Mouse (Mus musculus): ENCODE measurements around the gene Atp6v0c. TPM values are rescaled to one million over a fixed set of nuclear protein-coding genes. Genes with fewer than 3 reads are reported as not detected.
"Not testable (repeated sequence)": the region's sequence is repeated elsewhere in the genome, so short reads cannot be mapped to it uniquely, and the experiment has no call there.

Atp6v0c gene
- polyA plus RNA-seq, 1 experiment = 695 TPM

GRCm38 (mm10) chr17:24149421-24149820, 20.1 kb downstream of the Atp6v0c start:
- no peaks in the 10 kb centered on the region for H3K27me3 ChIP-seq (replicated peaks)
- H3K4me1 ChIP-seq = peaks cover 31% of the 10 kb centered on the region
- H3K4me3 ChIP-seq (replicated peaks) = no peak overlapping the region
- TF ChIP-seq GATA1 (IDR thresholded peaks at IDR 0.05; ENCODE audit: borderline replicate concordance, low read length) (no peak), FLI1 (IDR thresholded peaks at IDR 0.05; ENCODE audit: low read length) (no peak)
- no peaks in the 10 kb centered on the region for H3K9me3 ChIP-seq
- peaks cover 9% of the 10 kb centered on the region for H3K36me3 ChIP-seq (replicated peaks; ENCODE audit: low read length)

GRCm38 (mm10) chr17:24142897-24143296, 26.6 kb downstream of the Atp6v0c start:
- Histone ChIP-seq H3K4me3 (replicated peaks) (no peak overlapping the region), H3K9me3 (no peaks in the 10 kb centered on the region), H3K27me3 (replicated peaks) (no peaks in the 10 kb centered on the region), H3K36me3 (replicated peaks; ENCODE audit: low read length) (peaks cover 10% of the 10 kb centered on the region), H3K4me1 (peaks cover 45% of the 10 kb centered on the region)
- TF ChIP-seq GATA1 (IDR thresholded peaks at IDR 0.05; ENCODE audit: borderline replicate concordance, low read length) = no peak
- TF ChIP-seq FLI1 (IDR thresholded peaks at IDR 0.05; ENCODE audit: low read length) = no peak

GRCm38 (mm10) chr17:24141425-24141920, 28.0 kb downstream of the Atp6v0c start:
- no peak for TF ChIP-seq FLI1 (IDR thresholded peaks at IDR 0.05; ENCODE audit: low read length)
- no peak for TF ChIP-seq GATA1 (IDR thresholded peaks at IDR 0.05; ENCODE audit: borderline replicate concordance, low read length)
- H3K4me1 ChIP-seq = peaks cover 57% of the 10 kb centered on the region
- H3K27me3 ChIP-seq (replicated peaks) = no peaks in the 10 kb centered on the region
- H3K9me3 ChIP-seq = no peaks in the 10 kb centered on the region
- peaks cover 14% of the 10 kb centered on the region for H3K36me3 ChIP-seq (replicated peaks; ENCODE audit: low read length)
- peak overlapping the region; percentile 95 for H3K4me3 ChIP-seq (replicated peaks)

- peaks cover 14% of the 10 kb centered on the region for H3K36me3 ChIP-seq (replicated peaks; ENCODE audit: low read length)
- no peaks in the 10 kb centered on the region for H3K9me3 ChIP-seq
- H3K4me1 ChIP-seq = peaks cover 57% of the 10 kb centered on the region
- no peaks in the 10 kb centered on the region for H3K27me3 ChIP-seq (replicated peaks)
- TF ChIP-seq GATA1 (IDR thresholded peaks at IDR 0.05; ENCODE audit: borderline replicate concordance, low read length) (no peak), FLI1 (IDR thresholded peaks at IDR 0.05; ENCODE audit: low read length) (no peak)
- peak overlapping the region; percentile 95 for H3K4me3 ChIP-seq (replicated peaks)
These were observed 28.6 kb downstream of the Atp6v0c start for GRCm38 (mm10) chr17:24140845-24141424.

GRCm38 (mm10) chr17:24139968-24140367, 29.5 kb downstream of the Atp6v0c start:
- H3K4me3 ChIP-seq (replicated peaks) = peak overlapping the region; percentile 95
- H3K9me3 ChIP-seq = no peaks in the 10 kb centered on the region
- peaks cover 60% of the 10 kb centered on the region for H3K4me1 ChIP-seq
- H3K27me3 ChIP-seq (replicated peaks) = no peaks in the 10 kb centered on the region
- TF ChIP-seq GATA1 (IDR thresholded peaks at IDR 0.05; ENCODE audit: borderline replicate concordance, low read length) (no peak), FLI1 (IDR thresholded peaks at IDR 0.05; ENCODE audit: low read length) (no peak)
- peaks cover 16% of the 10 kb centered on the region for H3K36me3 ChIP-seq (replicated peaks; ENCODE audit: low read length)

- Histone ChIP-seq H3K4me3 (replicated peaks) (no peak overlapping the region), H3K9me3 (no peaks in the 10 kb centered on the region), H3K36me3 (replicated peaks; ENCODE audit: low read length) (peaks cover 19% of the 10 kb centered on the region), H3K27me3 (replicated peaks) (no peaks in the 10 kb centered on the region), H3K4me1 (peaks cover 67% of the 10 kb centered on the region)
- TF ChIP-seq GATA1 (IDR thresholded peaks at IDR 0.05; ENCODE audit: borderline replicate concordance, low read length) (no peak), FLI1 (IDR thresholded peaks at IDR 0.05; ENCODE audit: low read length) (no peak)
These were observed 30.2 kb downstream of the Atp6v0c start for GRCm38 (mm10) chr17:24139256-24139655.

GRCm38 (mm10) chr17:24137226-24137880, 32.1 kb downstream of the Atp6v0c start:
- Histone ChIP-seq H3K9me3 (no peaks in the 10 kb centered on the region), H3K4me1 (peaks cover 69% of the 10 kb centered on the region), H3K36me3 (replicated peaks; ENCODE audit: low read length) (peaks cover 26% of the 10 kb centered on the region), H3K27me3 (replicated peaks) (no peaks in the 10 kb centered on the region), H3K4me3 (replicated peaks) (no peak overlapping the region)
- no peak for TF ChIP-seq FLI1 (IDR thresholded peaks at IDR 0.05; ENCODE audit: low read length)

GRCm38 (mm10) chr17:24134062-24134461, 35.4 kb downstream of the Atp6v0c start:
- peaks cover 24% of the 10 kb centered on the region for H3K36me3 ChIP-seq (replicated peaks; ENCODE audit: low read length)
- peaks cover 73% of the 10 kb centered on the region for H3K4me1 ChIP-seq
- H3K9me3 ChIP-seq = no peaks in the 10 kb centered on the region
- H3K27me3 ChIP-seq (replicated peaks) = no peaks in the 10 kb centered on the region
- TF ChIP-seq FLI1 (IDR thresholded peaks at IDR 0.05; ENCODE audit: low read length) (no peak), GATA1 (IDR thresholded peaks at IDR 0.05; ENCODE audit: borderline replicate concordance, low read length) (no peak)
- no peak overlapping the region for H3K4me3 ChIP-seq (replicated peaks)

GRCm38 (mm10) chr17:24132919-24133318, 36.6 kb downstream of the Atp6v0c start:
- not testable (repeated sequence) for H3K4me3 ChIP-seq (replicated peaks); H3K9me3 ChIP-seq; H3K27me3 ChIP-seq (replicated peaks)
- Histone ChIP-seq H3K36me3 (replicated peaks; ENCODE audit: low read length) (peaks cover 18% of the 10 kb centered on the region), H3K4me1 (peaks cover 68% of the 10 kb centered on the region)

GRCm38 (mm10) chr17:24131570-24131969, 37.9 kb downstream of the Atp6v0c start:
- H3K4me1 ChIP-seq = peaks cover 67% of the 10 kb centered on the region
- no peak overlapping the region for H3K4me3 ChIP-seq (replicated peaks)
- peaks cover 14% of the 10 kb centered on the region for H3K36me3 ChIP-seq (replicated peaks; ENCODE audit: low read length)
- no peaks in the 10 kb centered on the region for H3K9me3 ChIP-seq
- TF ChIP-seq FLI1 (IDR thresholded peaks at IDR 0.05; ENCODE audit: low read length) (no peak), GATA1 (IDR thresholded peaks at IDR 0.05; ENCODE audit: borderline replicate concordance, low read length) (no peak)
- H3K27me3 ChIP-seq (replicated peaks) = no peaks in the 10 kb centered on the region

GRCm38 (mm10) chr17:24129246-24129645, 40.3 kb downstream of the Atp6v0c start:
- H3K4me3 ChIP-seq (replicated peaks); H3K27me3 ChIP-seq (replicated peaks); H3K9me3 ChIP-seq: not testable (repeated sequence)
- Histone ChIP-seq H3K36me3 (replicated peaks; ENCODE audit: low read length) (peaks cover 13% of the 10 kb centered on the region), H3K4me1 (peaks cover 68% of the 10 kb centered on the region)
